Mouse (Mus musculus): ENCODE data around the gene Fadd. TPM values are rescaled to one million over a fixed set of nuclear protein-coding genes. Genes with fewer than 3 reads are reported as not detected.

The Fadd gene
- 4.9 and 7.3 TPM in 2 replicates for polyA plus RNA-seq (2015; fragmentation: Nextera tagmentation; extraction: Ambion mirVana)

DNA sequence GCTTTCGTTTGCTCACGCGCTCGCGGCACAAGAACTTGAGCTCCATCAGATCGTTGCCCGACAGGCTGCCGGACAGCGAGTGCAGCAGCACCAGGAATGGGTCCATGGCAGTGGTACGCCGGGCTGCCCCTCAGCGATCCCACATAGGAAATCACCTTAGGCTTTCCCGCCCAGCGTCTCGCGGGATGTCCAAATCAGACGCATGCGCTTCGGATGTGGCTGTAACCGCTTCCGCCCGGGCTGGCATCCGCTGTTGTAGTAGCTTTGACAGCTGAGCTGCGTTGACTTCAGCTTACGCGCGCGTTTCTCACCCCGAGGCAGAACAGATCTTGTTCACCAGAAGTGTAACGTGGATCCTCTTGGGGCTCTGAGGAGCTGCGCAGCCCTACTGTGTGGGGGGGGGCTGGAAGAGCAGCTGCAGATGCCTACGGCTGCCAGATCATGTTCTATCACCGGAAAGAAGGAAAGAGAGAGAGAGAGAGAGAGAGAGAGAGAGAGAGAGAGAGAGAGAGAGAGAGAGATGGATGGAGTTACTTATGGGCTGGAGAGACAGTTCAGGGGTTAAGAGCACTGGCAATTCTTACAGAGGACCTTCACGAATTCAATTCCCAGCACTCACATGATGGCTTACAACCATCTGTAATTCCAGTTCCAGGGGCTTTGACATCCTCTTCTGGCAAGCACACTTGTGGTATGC, at the start of gene Fadd:
Gene Fadd (minus strand): TSS at position 180 of the 697 bp plus-strand sequence.

GRCm38 (mm10) chr7:144553237-144554122, 28.8 kb downstream of the Fadd start, which contains the start of gene Ppfia1:
Ppfia1 (minus strand) TSS chr7:144553729.

Other genes with a start within 250 kb of the Fadd start
- gene Cttn, start 111.5 kb downstream of the Fadd start, polyA plus RNA-seq (2015; fragmentation: Nextera tagmentation; extraction: Ambion mirVana) = 70.2 and 75.9 TPM in 2 replicates
- 12.7 and 14.0 TPM in 2 replicates for gene Ppfia1, start 28.7 kb downstream of the Fadd start, polyA plus RNA-seq (2015; fragmentation: Nextera tagmentation; extraction: Ambion mirVana)
- 4.0 and 4.4 TPM in 2 replicates for gene Ano1, start 169.5 kb upstream of the Fadd start, polyA plus RNA-seq (2015; fragmentation: Nextera tagmentation; extraction: Ambion mirVana)